9 mouse cellular contexts compared by ENCODE assay signal in the genomic region with DNA sequence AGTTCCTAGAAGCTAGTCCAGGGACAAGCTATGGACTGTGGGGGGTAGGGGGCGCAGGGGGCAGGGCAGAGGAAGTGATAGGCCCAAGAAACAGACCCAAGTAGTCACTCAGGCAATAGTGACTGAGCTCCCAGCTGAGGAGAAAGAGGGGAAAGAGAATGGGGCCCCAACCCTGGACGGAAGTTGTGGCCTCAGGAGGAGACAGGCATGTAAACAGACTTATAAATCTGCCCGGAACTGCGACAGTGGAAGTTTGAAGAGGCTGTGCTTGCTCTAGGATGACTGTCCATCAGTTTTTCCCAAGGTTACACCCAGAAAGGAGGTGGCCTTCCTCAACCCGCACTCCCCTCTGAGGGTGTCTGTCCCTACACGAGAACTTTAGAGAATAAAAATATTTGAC.
DNase-seq lines count a peak whose midpoint lies in the region; ATAC-seq and TF ChIP-seq lines count a peak whose summit lies in the region.
"Had no signal": no experiment of that assay in that cellular context is flagged by ENCODE, and none has a peak within 500 bp of the region (broad histone marks: within the 10 kb centered on the region; RNA-seq: fewer than 3 reads in every experiment).

No protein-coding gene starts in this region.

- H3K27me3 ChIP-seq in midbrain, embryonic 10.5 days (ENCODE audit: low read depth, poor library complexity, severe bottlenecking), result no peaks in the 10 kb centered on the region; the same call in 1 of the 2 replicates
- no peaks in the 10 kb centered on the region for H3K27me3 ChIP-seq in midbrain, embryonic 14.5 days (ENCODE audit: control insufficient read depth, insufficient read depth, low read length)
- no peaks in the 10 kb centered on the region for H3K27me3 ChIP-seq in stomach, embryonic 15.5 days (replicated peaks)

- peak; percentile 19 for DNase-seq in gastrocnemius, adult 2 months
- no peak for DNase-seq in gastrocnemius, postnatal 25 days
- DNase-seq in midbrain, embryonic 10.5 days (ENCODE audit: low spot score), result no peak
- no peak for DNase-seq in midbrain, embryonic 14.5 days
- peak; percentile 57 to 75 for DNase-seq in kidney, postnatal 36 days
- DNase-seq in cerebellum, postnatal 10 days, result no peak
- no peak for DNase-seq in layer of hippocampus, adult 11-12 months (ENCODE audit: low spot score)
- DNase-seq: B cell, adult 2 months had no signal

- H3K27ac ChIP-seq in gastrocnemius, adult 2 months, result peak overlapping the region; percentile 72
- peak overlapping the region; percentile 42; the same call in 1 of the 2 replicates for H3K27ac ChIP-seq in midbrain, embryonic 10.5 days (replicated peaks)
- H3K27ac ChIP-seq in midbrain, embryonic 14.5 days (replicated peaks; ENCODE audit: low read depth, low read length), result no peak overlapping the region
- peak overlapping the region; percentile 64 for H3K27ac ChIP-seq in stomach, embryonic 15.5 days

- no peak overlapping the region for H3K4me2 ChIP-seq in midbrain, embryonic 14.5 days (ENCODE audit: low read length)
- H3K4me2 ChIP-seq in stomach, embryonic 15.5 days, result no peak overlapping the region

- H3K4me1 ChIP-seq in midbrain, embryonic 10.5 days, result peaks cover 34% of the 10 kb centered on the region
- 0 out of 2 replicates have a peak, but pooled peaks cover 2% of the 10 kb centered on the region for H3K4me1 ChIP-seq in midbrain, embryonic 14.5 days (ENCODE audit: control insufficient read depth, insufficient read depth, low read length)
- H3K4me1 ChIP-seq in stomach, embryonic 15.5 days, result peaks cover 59% of the 10 kb centered on the region

- H3K4me3 ChIP-seq in gastrocnemius, adult 2 months, result peak overlapping the region; percentile 35
- no peak overlapping the region for H3K4me3 ChIP-seq in midbrain, embryonic 10.5 days
- no peak overlapping the region for H3K4me3 ChIP-seq in midbrain, embryonic 14.5 days (replicated peaks; ENCODE audit: low read depth, low read length)
- H3K4me3 ChIP-seq in stomach, embryonic 15.5 days (replicated peaks), result no peak overlapping the region

- intact Hi-C loops in gastrocnemius, adult 2 months (cut with DNase I), result no loop called here

- WGBS in midbrain, embryonic 10.5 days, result 59% methylated on average over 6 of the region's 6 CpGs
- WGBS in midbrain, embryonic 14.5 days, result 61% methylated on average over 6 of the region's 6 CpGs
- 23% methylated on average over 6 of the region's 6 CpGs for WGBS in stomach, embryonic 15.5 days

- H3K36me3 ChIP-seq in midbrain, embryonic 10.5 days, result no peaks in the 10 kb centered on the region
- no peaks in the 10 kb centered on the region for H3K36me3 ChIP-seq in midbrain, embryonic 14.5 days (ENCODE audit: control insufficient read depth, insufficient read depth, low read length)
- H3K36me3 ChIP-seq in stomach, embryonic 15.5 days, result no peaks in the 10 kb centered on the region

- no peak for ATAC-seq in midbrain, embryonic 14.5 days (ENCODE audit: low FRiP score, low TSS enrichment)
- no peak for ATAC-seq in stomach, embryonic 15.5 days (ENCODE audit: insufficient read depth, low FRiP score, low read depth)

- no peak for TF ChIP-seq CTCF in gastrocnemius, adult 2 months (IDR thresholded peaks at IDR 0.05)

- H3K9me3 ChIP-seq in midbrain, embryonic 10.5 days (replicated peaks), result no peaks in the 10 kb centered on the region
- no peaks in the 10 kb centered on the region for H3K9me3 ChIP-seq in midbrain, embryonic 14.5 days (ENCODE audit: control insufficient read depth, low read length)
- H3K9me3 ChIP-seq in stomach, embryonic 15.5 days, result no peaks in the 10 kb centered on the region

- no peak overlapping the region for H3K9ac ChIP-seq in midbrain, embryonic 14.5 days (replicated peaks; ENCODE audit: low read length)
- H3K9ac ChIP-seq in stomach, embryonic 15.5 days, result no peak overlapping the region

Comparison
In these comparisons a context has a peak if more than half of its experiments do, and no peak if none do; other contexts are left out.
1. DNase-seq: peak in gastrocnemius, adult 2 months (single experiment) and kidney, postnatal 36 days (2 of 2); none in gastrocnemius, postnatal 25 days (single experiment), midbrain, embryonic 10.5 days (single experiment), midbrain, embryonic 14.5 days (single experiment), cerebellum, postnatal 10 days (0 of 2) and layer of hippocampus, adult 11-12 months (single experiment).